Mouse (Mus musculus): ENCODE data around the gene Sparc.

Gene Sparc

DNA sequence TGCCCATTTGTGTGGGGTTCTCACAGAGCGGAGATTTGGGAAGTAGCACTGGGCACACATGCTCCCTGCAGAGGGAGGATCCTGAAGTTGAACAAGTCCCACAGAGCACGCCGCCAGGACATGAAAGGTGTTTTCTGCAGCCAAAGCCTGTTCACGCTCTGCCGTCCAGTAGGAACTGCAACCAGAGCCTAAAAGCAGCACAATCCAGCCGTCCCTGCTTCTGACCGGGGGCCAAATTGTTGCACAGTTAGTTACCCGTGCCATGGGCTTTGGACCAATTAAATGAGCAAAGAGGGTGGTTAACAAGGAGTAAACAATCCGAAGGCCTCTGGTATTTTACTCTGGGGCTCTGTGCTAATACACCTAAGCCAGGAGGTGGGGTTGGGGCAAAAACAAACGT is 55.2 kb downstream of the Sparc start:
- no peak for DNase-seq (ENCODE audit: low spot score in 2 of 2)

DNA sequence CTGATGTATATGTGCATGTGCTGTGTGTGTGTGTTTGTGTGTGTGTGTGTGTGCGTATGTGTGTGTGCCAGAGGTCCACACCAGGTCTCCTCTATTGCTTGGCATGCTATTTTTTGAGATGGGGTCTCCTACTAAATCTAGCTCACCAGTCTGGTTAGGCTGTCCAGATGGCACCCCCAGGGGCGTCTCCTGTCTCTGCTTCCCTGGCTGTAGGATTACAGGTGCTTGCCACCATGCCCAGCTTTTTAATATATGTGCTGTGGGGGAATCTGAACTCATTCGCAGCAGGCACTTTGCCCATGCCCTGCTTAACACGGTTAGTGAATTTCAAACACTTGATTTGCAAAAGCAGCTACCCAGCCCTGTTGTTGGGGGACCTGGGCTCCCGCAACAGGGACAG is 57.1 kb downstream of the Sparc start:
- DNase-seq (ENCODE audit: low spot score in 2 of 2) = no peak

DNA sequence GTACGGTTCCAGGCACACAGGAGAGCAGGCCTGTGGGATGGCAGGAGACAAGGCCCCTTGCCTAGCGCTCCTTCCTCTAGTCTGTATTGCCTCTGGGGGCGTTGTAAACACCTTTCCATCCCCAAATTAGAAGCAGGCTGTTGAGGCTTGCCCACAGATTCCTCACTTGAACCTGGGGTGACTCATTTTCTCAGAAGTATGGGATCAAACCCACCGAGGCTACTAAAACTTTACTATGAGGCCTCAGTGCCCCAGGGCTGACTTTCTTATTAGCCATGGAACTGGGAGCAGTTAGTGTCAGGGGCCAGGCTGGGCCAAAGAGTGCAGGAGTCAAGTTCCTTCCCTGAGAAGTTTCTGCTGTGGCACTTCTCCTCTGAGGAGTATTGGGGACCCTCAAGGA is 57.7 kb downstream of the Sparc start:
- no peak for DNase-seq (ENCODE audit: low spot score in 2 of 2)

DNA sequence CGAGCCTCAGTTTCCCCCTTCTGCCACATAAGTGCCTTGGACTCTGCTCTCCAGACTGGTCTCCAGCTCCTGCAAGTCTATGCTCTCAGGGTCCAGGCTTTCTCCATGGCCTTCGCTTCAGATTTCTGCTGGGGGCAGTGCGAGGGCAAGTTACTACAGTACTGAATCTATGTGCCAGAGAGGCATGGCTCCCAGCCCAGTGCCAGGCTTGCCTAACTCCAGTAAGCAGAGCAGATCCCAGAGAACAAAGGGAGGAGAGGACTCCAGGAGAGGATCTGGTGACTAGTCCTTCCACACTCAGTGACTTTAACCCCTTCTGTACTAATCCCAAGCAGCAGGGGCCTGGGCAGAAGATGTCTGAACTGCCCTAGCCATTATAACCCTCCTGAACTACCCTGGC is 58.3 kb downstream of the Sparc start:
- DNase-seq (ENCODE audit: low spot score in 2 of 2) = no peak

- no peak for DNase-seq (ENCODE audit: low spot score in 2 of 2)
These were observed 64.7 kb downstream of the Sparc start for GRCm38 (mm10) chr11:55358094-55358783.

DNA sequence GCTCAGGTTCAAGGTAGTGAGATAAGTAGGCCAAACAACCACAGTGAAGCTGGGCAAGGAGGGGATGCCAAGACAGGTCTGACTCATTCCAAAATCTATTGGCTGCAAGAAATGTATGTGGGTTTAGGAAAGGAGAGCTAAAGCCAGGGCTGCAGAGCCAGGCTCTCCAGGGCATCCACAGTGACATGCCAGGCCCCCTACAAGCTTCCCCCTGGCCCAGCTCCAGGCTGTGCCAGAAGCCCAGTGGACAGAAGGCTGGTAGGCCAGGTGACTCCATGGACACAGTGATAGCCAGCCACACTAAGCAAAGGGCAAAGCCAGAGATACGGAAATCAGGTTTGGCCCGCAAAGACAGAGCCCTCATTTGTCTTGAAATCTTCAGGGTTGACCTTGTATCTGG is 66.1 kb downstream of the Sparc start:
- DNase-seq (ENCODE audit: low spot score in 2 of 2) = no peak
